Comparison of ENCODE assay signal across 16 mouse cellular contexts in genomic region chr13:108046071-108046470, GRCm38 (mm10). TPM values are rescaled to one million over a fixed set of nuclear protein-coding genes. Genes with fewer than 3 reads are reported as not detected.
A peak's percentile ranks its signal among the peaks of the same experiment; 100 is the strongest.
DNase-seq lines count a peak whose midpoint lies in the region; ATAC-seq and TF ChIP-seq lines count a peak whose summit lies in the region.
"Had no signal": no experiment of that assay in that cellular context is flagged by ENCODE, and none has a peak within 500 bp of the region (broad histone marks: within the 10 kb centered on the region; RNA-seq: fewer than 3 reads in every experiment).

No protein-coding gene starts in this region.

- no peak for DNase-seq in liver, postnatal 0 days
- DNase-seq in spleen, adult 12 weeks (ENCODE audit: low spot score): no peak
- DNase-seq: cerebellum, adult 2 months; kidney, postnatal 14 days; lung, adult 18-20 months; retina, postnatal 1 day; thymus, postnatal 14 days had no signal

- no peak overlapping the region for H3K9ac ChIP-seq in liver, embryonic 12.5 days
- H3K9ac ChIP-seq in liver, postnatal 0 days (replicated peaks): no peak overlapping the region
- H3K9ac ChIP-seq: hindbrain, embryonic 12.5 days; midbrain, embryonic 13.5 days had no signal

- no peak overlapping the region for H3ac ChIP-seq in myocyte (ENCODE audit: control insufficient read depth, insufficient read length)

- no peak overlapping the region for H3K27ac ChIP-seq in liver, embryonic 12.5 days
- H3K27ac ChIP-seq in liver, postnatal 0 days (ENCODE audit: low read depth): no peak overlapping the region
- peak overlapping the region; percentile 55; the same call in 1 of the 2 replicates for H3K27ac ChIP-seq in embryonic fibroblast, embryonic 13.5 days (ENCODE audit: insufficient read depth, low read length)
- H3K27ac ChIP-seq: hindbrain, embryonic 12.5 days; left cerebral cortex, adult 2 months; midbrain, embryonic 13.5 days had no signal

- TF ChIP-seq POLR2A in embryonic fibroblast, embryonic 13.5 days (IDR thresholded peaks at IDR 0.05; ENCODE audit: low read depth, low read length): no peak
- TF ChIP-seq POLR2A in myocyte (IDR thresholded peaks at IDR 0.05; ENCODE audit: insufficient read length, low read depth): no peak

- 85% methylated on average over 3 of the region's 3 CpGs for WGBS in liver, embryonic 12.5 days (ENCODE audit: insufficient replicate concordance)
- 81% methylated on average over 3 of the region's 3 CpGs for WGBS in liver, postnatal 0 days (ENCODE audit: insufficient replicate concordance)

- no peak for TF ChIP-seq CTCF in liver, postnatal 0 days (IDR thresholded peaks at IDR 0.05; ENCODE audit: low read depth)
- no peak for TF ChIP-seq CTCF in embryonic fibroblast, embryonic 13.5 days (IDR thresholded peaks at IDR 0.05; ENCODE audit: borderline replicate concordance, insufficient read depth, low read length)

- peak overlapping the region; percentile 51 for H3K4me2 ChIP-seq in liver, embryonic 12.5 days
- H3K4me2 ChIP-seq in liver, postnatal 0 days (ENCODE audit: low read depth, low read length): no peak overlapping the region
- peak overlapping the region; percentile 81 for H3K4me2 ChIP-seq in myocyte (ENCODE audit: low read depth)
- H3K4me2 ChIP-seq: hindbrain, embryonic 12.5 days; midbrain, embryonic 13.5 days had no signal

- TF ChIP-seq EP300 in liver, postnatal 0 days (IDR thresholded peaks at IDR 0.05; ENCODE audit: low read depth): no peak

- no peak for ATAC-seq in erythroblast, adult 5-6 weeks (replicated peaks; ENCODE audit: low FRiP score, poor library complexity, severe bottlenecking)
- ATAC-seq in liver, embryonic 12.5 days: no peak
- no peak for ATAC-seq in liver, postnatal 0 days
- no peak for ATAC-seq in activated CD4-positive, CD25-positive, alpha-beta regulatory T cell, adult 4 months
- ATAC-seq: midbrain, embryonic 13.5 days had no signal

- no peaks in the 10 kb centered on the region for H3K9me3 ChIP-seq in erythroblast, embryonic 14.5 days (ENCODE audit: control insufficient read depth, low read length)
- H3K9me3 ChIP-seq in liver, embryonic 12.5 days (replicated peaks): no peaks in the 10 kb centered on the region
- H3K9me3 ChIP-seq in liver, postnatal 0 days (ENCODE audit: low read length): no peaks in the 10 kb centered on the region
- H3K9me3 ChIP-seq: hindbrain, embryonic 12.5 days; midbrain, embryonic 13.5 days had no signal

- peaks cover 23% of the 10 kb centered on the region for H3K36me3 ChIP-seq in erythroblast, embryonic 14.5 days (ENCODE audit: control insufficient read depth)
- H3K36me3 ChIP-seq in liver, embryonic 12.5 days: peaks cover 23% of the 10 kb centered on the region
- peaks cover 12% of the 10 kb centered on the region for H3K36me3 ChIP-seq in liver, postnatal 0 days (replicated peaks; ENCODE audit: insufficient read depth, low read length)
- peaks cover 9% of the 10 kb centered on the region for H3K36me3 ChIP-seq in myocyte (ENCODE audit: control insufficient read depth, insufficient read depth)

- peak overlapping the region; percentile 13 for H3K4me3 ChIP-seq in erythroblast, embryonic 14.5 days (replicated peaks)
- no peak overlapping the region for H3K4me3 ChIP-seq in liver, embryonic 12.5 days
- H3K4me3 ChIP-seq in liver, postnatal 0 days (ENCODE audit: low read depth, low read length): no peak overlapping the region
- H3K4me3 ChIP-seq in embryonic fibroblast, embryonic 13.5 days (ENCODE audit: insufficient read depth, low read length): peak overlapping the region; percentile 49; the same call in 1 of the 2 replicates
- no peak overlapping the region for H3K4me3 ChIP-seq in myocyte
- H3K4me3 ChIP-seq: hindbrain, embryonic 12.5 days; left cerebral cortex, adult 2 months; midbrain, embryonic 13.5 days had no signal

- peaks cover 32% of the 10 kb centered on the region for H3K79me2 ChIP-seq in myocyte (ENCODE audit: control insufficient read depth, insufficient read depth)

- no peaks in the 10 kb centered on the region for H3K27me3 ChIP-seq in erythroblast, embryonic 14.5 days (ENCODE audit: control insufficient read depth)
- no peaks in the 10 kb centered on the region for H3K27me3 ChIP-seq in liver, embryonic 12.5 days (replicated peaks)
- H3K27me3 ChIP-seq in liver, postnatal 0 days (ENCODE audit: insufficient read depth, low read length): no peaks in the 10 kb centered on the region
- H3K27me3 ChIP-seq in myocyte (ENCODE audit: control insufficient read depth, insufficient read depth, insufficient read length): no peaks in the 10 kb centered on the region
- H3K27me3 ChIP-seq: hindbrain, embryonic 12.5 days; midbrain, embryonic 13.5 days had no signal

- peaks cover 33% of the 10 kb centered on the region for H3K4me1 ChIP-seq in erythroblast, embryonic 14.5 days (ENCODE audit: control insufficient read depth)
- H3K4me1 ChIP-seq in liver, embryonic 12.5 days: peaks cover 36% of the 10 kb centered on the region
- peaks cover 25% of the 10 kb centered on the region for H3K4me1 ChIP-seq in liver, postnatal 0 days (ENCODE audit: insufficient read depth)
- peaks cover 15% of the 10 kb centered on the region for H3K4me1 ChIP-seq in embryonic fibroblast, embryonic 13.5 days (ENCODE audit: control insufficient read depth, insufficient read depth, low read length)

TF ChIP-seq in myocyte, 11 proteins besides CTCF, POLR2A, EP300 and RAD21:
- TF ChIP-seq TCF12 (IDR thresholded peaks at IDR 0.05; ENCODE audit: insufficient read depth, poor library complexity, severe bottlenecking) (no peak), MYOD1 (IDR thresholded peaks at IDR 0.05; ENCODE audit: control insufficient read depth in 1 of 3, insufficient read length in 2 of 3, low read depth in 2 of 3) (no peak), CEBPB (IDR thresholded peaks at IDR 0.05; ENCODE audit: insufficient read depth, poor library complexity, severe bottlenecking) (no peak), SRF (IDR thresholded peaks at IDR 0.05; ENCODE audit: control insufficient read depth, insufficient read length, low read depth) (no peak), POLR2AphosphoS2 (IDR thresholded peaks at IDR 0.05; ENCODE audit: insufficient read length, low read depth) (no peak), TCF3 (IDR thresholded peaks at IDR 0.05; ENCODE audit: insufficient read length, low read depth) (no peak), MAX (IDR thresholded peaks at IDR 0.05; ENCODE audit: low read depth) (no peak)

RNA-seq across cellular contexts. Expression of gene Smim15, which starts 1.8 kb away (rescaled TPM):
- polyA plus RNA-seq in erythroblast, embryonic 14.5 days (2012): 0.10 and 0.30 TPM in 2 replicates
- total RNA-seq in erythroblast, adult 5-6 weeks (2015; ENCODE audit: low replicate concordance): 12.7 and 19.0 TPM in 2 replicates
- 25.9 and 41.3 TPM in 2 replicates for total RNA-seq in erythroblast, adult 5-6 weeks (2017; ENCODE audit: low replicate concordance)
- polyA plus RNA-seq in liver, embryonic 12.5 days (2016; fragmentation: Nextera tagmentation; extraction: Ambion mirVana): 30.5 and 34.1 TPM in 2 replicates
- polyA plus RNA-seq in liver, postnatal 0 days (2015; fragmentation: Nextera tagmentation; extraction: Ambion mirVana): 18.0 and 19.9 TPM in 2 replicates
- 109 and 139 TPM in 2 replicates for polyA plus RNA-seq in embryonic fibroblast, embryonic 13.5 days (2011; ENCODE audit: insufficient read length, low read depth, missing spikeins)
- polyA plus RNA-seq in myocyte (2012; fragmentation: generic; extraction: Trizol): 18.3 TPM
- polyA plus RNA-seq in activated CD4-positive, CD25-positive, alpha-beta regulatory T cell, adult 4 months (2017; shearing (Covaris generic)): 100 to 1,000 TPM in 1 of 2 experiments, 10 to 100 TPM in 1; 94.4 to 104 TPM

Comparison
In these comparisons a context has a peak if more than half of its experiments do, and no peak if none do; other contexts are left out.
1. H3K4me3 ChIP-seq: peak in erythroblast, embryonic 14.5 days (single experiment) and embryonic fibroblast, embryonic 13.5 days (single experiment); none in liver, embryonic 12.5 days (single experiment), liver, postnatal 0 days (single experiment) and myocyte (single experiment).
2. RNA of gene Smim15, which starts 1.8 kb away (polyA plus RNA-seq): 109 to 139 TPM in embryonic fibroblast, embryonic 13.5 days, 94.4 to 104 TPM in activated CD4-positive, CD25-positive, alpha-beta regulatory T cell, adult 4 months, 30.5 to 34.1 TPM in liver, embryonic 12.5 days, 18.0 to 19.9 TPM in liver, postnatal 0 days and 18.3 TPM in myocyte (single experiment); 0.10 to 0.30 TPM in erythroblast, embryonic 14.5 days; every median in the first group is over 10 times any median in the second.